Mouse (Mus musculus) embryonic fibroblast, embryonic 13.5 days (primary cell): ENCODE data around the gene Fam207a.

Source experiments
- CTCF ChIP-seq: IDR thresholded peaks from 2 replicates; pipeline ENCODE4 v1.5.1; 2011; ENCODE audit warnings: mild to moderate bottlenecking, control low read depth, low read length, moderate library complexity, borderline replicate concordance; ENCODE audit not compliant: insufficient read depth
- POLR2A ChIP-seq: IDR thresholded peaks from 2 replicates; pipeline ENCODE4 v1.6.1; 2011; ENCODE audit warnings: low read depth, mild to moderate bottlenecking, control low read depth, low read length, moderate library complexity

DNA sequence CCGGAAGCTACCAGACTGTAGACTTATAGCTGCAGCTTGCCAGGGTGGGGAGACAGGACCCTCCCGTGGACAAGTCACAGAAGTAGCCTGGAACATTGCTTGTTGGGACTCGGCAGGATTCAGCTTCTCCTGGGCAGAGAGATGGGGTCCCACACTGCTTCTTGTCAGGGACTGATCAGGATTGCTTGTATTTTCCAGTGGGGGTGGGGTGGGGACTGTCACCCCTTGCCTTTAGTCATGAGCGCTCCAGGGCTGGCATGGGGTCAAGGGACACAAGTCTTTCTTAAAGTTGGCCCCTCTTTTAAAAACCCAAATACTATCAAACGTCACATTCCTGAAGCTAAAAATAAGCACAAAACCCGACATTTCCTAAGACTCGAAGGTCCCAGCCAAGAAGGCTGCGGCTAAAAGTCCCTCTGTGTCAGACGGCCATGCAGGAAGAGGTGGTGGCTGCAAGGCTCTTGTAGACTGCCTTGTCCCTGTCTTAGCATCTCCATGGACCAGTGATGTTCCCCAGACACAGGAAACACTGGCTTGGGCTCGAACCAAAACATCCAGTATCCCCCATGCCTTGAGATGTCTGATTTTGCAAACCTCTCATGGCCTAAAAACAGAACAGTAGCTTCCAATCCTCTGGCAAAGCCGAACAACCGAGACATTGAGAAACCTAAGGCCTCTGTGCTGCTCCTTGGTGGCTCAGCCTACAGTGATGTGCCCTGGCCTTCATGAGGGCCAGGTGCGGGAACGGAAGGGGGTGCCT, 60.2 kb downstream of the Fam207a start:
- no peak for TF ChIP-seq CTCF
- TF ChIP-seq POLR2A, result no peak
